In genomic region chr1:77820101-77820500, GRCm38 (mm10) we compare ENCODE assay signal across 33 mouse cellular contexts.
"Had no signal": no experiment of that assay in that cellular context is flagged by ENCODE, and none has a peak within 500 bp of the region (broad histone marks: within the 10 kb centered on the region; RNA-seq: fewer than 3 reads in every experiment).

No protein-coding gene starts in this region.

- H3K9ac ChIP-seq: heart, embryonic 13.5 days; heart, embryonic 15.5 days; hindbrain, embryonic 12.5 days; hindbrain, embryonic 13.5 days; hindbrain, embryonic 14.5 days; hindbrain, embryonic 15.5 days; intestine, embryonic 15.5 days; kidney, embryonic 15.5 days had no signal

- DNase-seq: heart, postnatal 10 days; heart, postnatal 14 days; heart, postnatal 36 days; heart, postnatal 4 days; kidney, adult 11 months; kidney, adult 18-20 months; kidney, adult 2 months; kidney, adult 8-10 months; kidney, adult 9 months; kidney, postnatal 10 days; kidney, postnatal 14 days; kidney, postnatal 25 days; kidney, postnatal 36 days; kidney, postnatal 4 days; layer of hippocampus, adult 9-11 months had no signal

- H3K4me2 ChIP-seq: heart, embryonic 11.5 days; heart, embryonic 13.5 days; heart, embryonic 15.5 days; hindbrain, embryonic 12.5 days; hindbrain, embryonic 13.5 days; hindbrain, embryonic 14.5 days; hindbrain, embryonic 15.5 days; intestine, embryonic 15.5 days; kidney, embryonic 15.5 days had no signal

- H3K27ac ChIP-seq: heart, embryonic 13.5 days; heart, embryonic 15.5 days; hindbrain, embryonic 10.5 days; hindbrain, embryonic 12.5 days; hindbrain, embryonic 13.5 days; hindbrain, embryonic 14.5 days; hindbrain, embryonic 15.5 days; hindbrain, postnatal 0 days; intestine, embryonic 15.5 days; kidney, embryonic 15.5 days; kidney, postnatal 0 days; layer of hippocampus, adult 2 months; left cerebral cortex, adult 2 months had no signal

- ATAC-seq: hindbrain, embryonic 16.5 days; hindbrain, postnatal 0 days; inflammation-experienced regulatory T-cells, adult 6 months; intestine, embryonic 15.5 days; intestine, embryonic 16.5 days; intestine, postnatal 0 days had no signal

- H3K4me1 ChIP-seq: intestine, embryonic 15.5 days had no signal

- H3K36me3 ChIP-seq: heart, embryonic 13.5 days; heart, embryonic 15.5 days; hindbrain, embryonic 10.5 days; hindbrain, embryonic 12.5 days; hindbrain, embryonic 13.5 days; hindbrain, embryonic 15.5 days; intestine, embryonic 15.5 days; kidney, embryonic 15.5 days had no signal

- H3K4me3 ChIP-seq: heart, embryonic 13.5 days; heart, embryonic 15.5 days; hindbrain, embryonic 10.5 days; hindbrain, embryonic 12.5 days; hindbrain, embryonic 13.5 days; hindbrain, embryonic 15.5 days; intestine, embryonic 15.5 days; kidney, embryonic 15.5 days; layer of hippocampus, adult 2 months; left cerebral cortex, adult 2 months had no signal

- H3K9me3 ChIP-seq: heart, embryonic 13.5 days; heart, embryonic 15.5 days; hindbrain, embryonic 10.5 days; hindbrain, embryonic 12.5 days; hindbrain, embryonic 13.5 days; hindbrain, embryonic 15.5 days; intestine, embryonic 15.5 days; kidney, embryonic 15.5 days had no signal

- H3K27me3 ChIP-seq: heart, embryonic 13.5 days; heart, embryonic 15.5 days; hindbrain, embryonic 12.5 days; hindbrain, embryonic 13.5 days; hindbrain, embryonic 15.5 days; intestine, embryonic 15.5 days; kidney, embryonic 15.5 days had no signal
